Mouse (Mus musculus): ENCODE data around the gene Hmg20a.
A peak's percentile ranks its signal among the peaks of the same experiment; 100 is the strongest.
"Not testable (repeated sequence)": the region's sequence is repeated elsewhere in the genome, so short reads cannot be mapped to it uniquely, and the experiment has no call there.

Gene Hmg20a

GRCm38 (mm10) chr9:56417948-56418737 is at the start of gene Hmg20a, which contains the start of gene Peak1:
Gene Hmg20a (plus strand): TSS chr9:56418609.
Gene Peak1 (minus strand): TSS chr9:56418067.
- DNase-seq (ENCODE audit: low read depth, low spot score), result peak; percentile 100

- DNase-seq (ENCODE audit: low read depth, low spot score), result peak; percentile 37
Measured at GRCm38 (mm10) chr9:56368814-56369213, 49.6 kb upstream of the Hmg20a start.

GRCm38 (mm10) chr9:56370710-56371109 is 47.7 kb upstream of the Hmg20a start:
- DNase-seq (ENCODE audit: low read depth, low spot score), result no peak

- no peak for DNase-seq (ENCODE audit: low read depth, low spot score)
Measured at GRCm38 (mm10) chr9:56374401-56374800, 44.0 kb upstream of the Hmg20a start.

- no peak for DNase-seq (ENCODE audit: low read depth, low spot score)
Measured at GRCm38 (mm10) chr9:56382786-56383185, 35.6 kb upstream of the Hmg20a start.

GRCm38 (mm10) chr9:56392857-56393256 is 25.6 kb upstream of the Hmg20a start:
- DNase-seq (ENCODE audit: low read depth, low spot score), result no peak

- no peak for DNase-seq (ENCODE audit: low read depth, low spot score)
Measured at GRCm38 (mm10) chr9:56396306-56396705, 22.1 kb upstream of the Hmg20a start.

DNA sequence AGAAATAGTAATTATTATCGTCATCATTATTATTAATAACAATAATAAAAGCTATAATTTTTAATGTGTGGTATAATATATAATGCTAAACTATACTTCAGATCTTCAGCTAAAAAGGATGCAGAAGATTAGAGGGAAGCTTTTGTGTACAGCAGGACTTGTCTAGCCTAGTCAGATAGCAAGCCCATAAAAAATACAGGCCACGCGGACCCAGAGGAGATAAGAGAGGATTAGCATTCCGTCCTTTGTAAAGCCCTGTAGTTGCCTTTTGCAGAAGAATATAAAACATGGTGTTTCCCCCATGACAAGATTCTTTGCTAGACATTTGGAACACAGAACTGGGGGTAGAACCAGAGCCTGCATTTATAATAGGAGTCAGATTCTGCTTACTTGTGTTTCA is 13.8 kb upstream of the Hmg20a start:
- no peak for DNase-seq (ENCODE audit: low read depth, low spot score)

GRCm38 (mm10) chr9:56409928-56410327 is 8.5 kb upstream of the Hmg20a start:
- DNase-seq (ENCODE audit: low read depth, low spot score), result no peak

- DNase-seq (ENCODE audit: low read depth, low spot score), result no peak
Measured at GRCm38 (mm10) chr9:56412716-56413115, 5.7 kb upstream of the Hmg20a start.

DNA sequence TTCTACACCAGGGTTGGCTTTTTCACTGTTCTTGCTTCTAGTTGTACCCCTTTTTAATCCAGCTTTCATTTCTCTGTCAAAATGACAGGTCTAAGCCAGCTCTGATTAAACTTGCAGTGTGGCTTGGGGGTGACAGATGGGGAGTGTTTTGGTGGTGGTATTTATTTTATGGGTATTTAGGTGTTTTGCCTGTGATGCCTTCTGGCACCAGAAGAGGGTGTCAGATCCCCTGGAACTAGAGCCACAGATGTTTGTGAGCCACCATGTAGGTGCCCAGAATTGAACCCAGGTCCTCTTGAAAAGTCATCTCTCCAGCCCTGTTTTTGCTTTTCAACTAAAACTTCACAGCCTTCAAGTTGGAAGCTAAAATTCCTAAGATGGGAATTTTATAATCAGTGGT is 4.1 kb upstream of the Hmg20a start:
- peak; percentile 54 for DNase-seq (ENCODE audit: low read depth, low spot score)

DNA sequence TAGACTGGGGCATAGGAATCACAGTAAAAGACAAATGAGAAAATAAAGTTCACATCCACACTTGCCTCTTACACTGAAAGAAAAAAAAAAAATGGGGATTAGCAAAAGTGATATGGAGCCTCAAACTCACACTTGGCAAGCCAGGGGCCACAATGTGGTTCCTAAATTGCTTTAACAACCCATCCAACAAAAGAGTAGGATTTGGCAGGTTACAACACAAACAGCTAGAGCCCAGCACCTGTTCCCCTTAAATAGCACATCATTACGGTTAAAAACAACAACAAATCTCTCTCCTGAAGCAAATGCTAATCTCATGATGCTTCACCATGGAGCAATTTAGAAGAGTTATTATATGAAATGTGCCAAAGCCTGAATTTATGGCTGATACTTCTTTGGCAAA is 3.0 kb upstream of the Hmg20a start:
- no peak for DNase-seq (ENCODE audit: low read depth, low spot score)

DNA sequence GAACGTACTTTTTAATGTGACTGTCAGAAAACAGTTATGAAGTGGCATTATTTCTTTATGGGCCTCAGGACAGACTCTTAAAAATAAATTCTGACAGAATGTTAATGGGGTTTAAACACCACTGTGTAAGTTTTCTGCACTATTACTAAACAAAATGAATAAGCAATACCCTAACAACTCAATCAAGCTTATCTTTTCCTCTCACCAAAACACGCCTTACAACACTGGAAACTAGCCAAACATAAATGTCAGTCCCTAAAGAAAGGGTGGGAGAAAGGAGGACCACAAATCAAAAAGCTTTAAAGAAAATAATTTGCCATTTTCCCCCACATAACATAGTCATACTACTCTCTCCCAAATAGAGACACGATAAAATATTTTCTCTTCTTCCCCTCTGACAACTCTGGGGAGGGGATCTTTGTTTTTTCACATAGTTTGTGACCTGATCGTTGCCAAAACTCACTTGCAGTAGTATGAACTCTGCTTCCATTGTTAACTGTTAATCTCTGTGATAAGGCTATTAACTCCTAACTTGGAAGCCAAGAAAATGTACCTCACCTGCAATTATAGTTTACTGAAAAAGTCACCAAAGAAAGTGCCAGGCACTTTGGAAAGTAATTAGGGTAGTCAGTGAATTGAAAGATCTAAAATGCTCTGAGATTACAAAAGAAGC is 2.3 kb upstream of the Hmg20a start:
- no peak for DNase-seq (ENCODE audit: low read depth, low spot score)

DNA sequence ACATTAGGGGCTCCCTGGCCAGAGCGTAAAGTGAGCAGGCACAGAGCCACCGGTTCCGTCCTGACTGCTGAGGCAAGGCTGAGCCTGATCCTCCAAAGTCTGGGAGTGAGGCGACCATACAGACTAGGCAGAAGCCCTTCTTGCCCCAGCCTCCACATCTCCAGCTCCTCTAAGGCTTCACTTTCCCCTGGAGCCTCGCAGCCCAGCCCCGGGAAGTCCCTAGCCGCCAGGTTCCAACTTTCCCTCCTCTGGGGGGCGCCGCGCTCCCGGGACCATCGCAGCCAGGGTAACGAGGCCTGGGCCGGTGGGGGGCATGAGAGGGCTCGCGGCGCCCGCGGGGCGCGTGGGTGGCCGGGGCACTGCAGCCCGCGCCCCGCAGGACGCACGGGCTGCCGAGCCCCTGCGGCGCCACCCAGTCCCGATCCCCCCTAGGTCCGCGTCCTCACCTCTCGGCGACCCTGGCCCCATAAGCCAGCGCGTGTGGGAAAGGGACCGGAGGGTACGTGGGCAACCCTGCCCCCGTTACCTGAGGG is 928 bp upstream of the Hmg20a start:
- DNase-seq (ENCODE audit: low read depth, low spot score), result peak; percentile 84

GRCm38 (mm10) chr9:56418738-56419239 is 380 bp downstream of the Hmg20a start:
- no peak for DNase-seq (ENCODE audit: low read depth, low spot score)

DNA sequence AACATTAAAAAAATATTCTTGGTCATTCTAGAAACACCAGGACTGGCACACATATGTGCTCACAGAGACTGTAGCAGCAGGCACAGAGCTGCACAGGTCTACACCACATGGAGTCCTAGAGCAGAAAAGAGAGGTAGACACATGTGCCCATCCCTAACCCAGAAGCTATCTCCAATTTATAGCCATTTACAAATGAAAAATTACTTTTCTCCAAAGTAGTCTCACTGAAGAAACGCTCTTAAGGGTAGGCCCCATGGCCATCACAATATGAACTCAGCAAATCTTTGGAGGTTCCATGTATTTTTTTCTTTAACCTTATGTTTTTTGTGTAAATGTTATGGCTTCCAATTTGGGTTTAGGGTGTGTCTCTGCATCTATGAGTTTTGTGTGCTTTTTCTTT is 1.8 kb downstream of the Hmg20a start:
- no peak for DNase-seq (ENCODE audit: low read depth, low spot score)

DNA sequence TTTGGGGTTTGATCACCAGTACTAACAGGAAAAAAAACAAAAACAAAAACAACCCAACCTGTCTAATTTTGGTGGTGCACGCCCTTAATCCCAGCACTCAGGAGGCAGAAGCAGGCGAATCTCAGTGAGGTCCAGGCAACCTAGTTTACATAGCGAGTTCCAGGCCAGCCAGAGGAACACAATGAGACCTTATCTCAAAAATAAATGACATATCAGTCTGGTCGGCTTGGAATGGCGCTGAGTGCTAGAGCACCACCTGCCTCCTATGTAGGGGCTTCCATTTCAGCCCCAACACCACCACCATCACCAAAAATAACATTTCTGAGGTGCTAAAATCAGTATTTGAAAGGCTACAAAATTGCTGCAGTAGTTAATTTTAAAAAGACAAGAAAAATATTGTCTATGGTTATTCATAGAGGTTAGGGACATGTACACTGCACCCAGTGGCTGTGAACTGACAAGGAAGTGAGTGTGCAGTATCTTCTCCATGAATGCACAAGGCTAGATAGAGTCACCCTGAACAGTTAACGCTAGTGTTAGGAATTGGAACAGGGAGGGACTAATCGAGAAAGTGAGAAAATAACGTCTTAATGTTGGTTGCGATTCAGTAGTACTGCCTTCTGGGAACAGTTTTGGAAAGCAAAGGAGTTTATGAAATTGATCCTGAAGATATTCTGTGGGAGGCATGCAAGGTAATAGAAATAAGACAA is 2.6 kb downstream of the Hmg20a start:
- no peak for DNase-seq (ENCODE audit: low read depth, low spot score)

DNA sequence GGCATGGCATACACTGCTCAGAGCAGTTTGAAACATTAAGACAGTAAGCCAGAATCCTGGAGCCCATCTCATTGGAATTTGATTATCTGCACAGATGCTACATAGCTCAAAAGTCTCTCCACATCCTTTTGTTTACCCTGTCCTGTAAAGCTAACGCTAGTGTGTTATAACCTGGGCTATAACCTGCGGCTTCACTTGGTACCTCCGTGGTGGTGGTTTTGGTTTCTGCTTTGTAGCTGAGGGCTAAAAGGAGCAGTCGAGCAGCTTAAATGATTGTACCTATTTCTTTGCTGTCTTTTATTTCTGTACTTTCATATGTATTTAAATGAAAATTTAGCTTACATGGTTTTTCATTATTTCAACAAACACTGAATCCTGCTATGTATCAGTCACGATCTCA is 3.6 kb downstream of the Hmg20a start:
- no peak for DNase-seq (ENCODE audit: low read depth, low spot score)

DNA sequence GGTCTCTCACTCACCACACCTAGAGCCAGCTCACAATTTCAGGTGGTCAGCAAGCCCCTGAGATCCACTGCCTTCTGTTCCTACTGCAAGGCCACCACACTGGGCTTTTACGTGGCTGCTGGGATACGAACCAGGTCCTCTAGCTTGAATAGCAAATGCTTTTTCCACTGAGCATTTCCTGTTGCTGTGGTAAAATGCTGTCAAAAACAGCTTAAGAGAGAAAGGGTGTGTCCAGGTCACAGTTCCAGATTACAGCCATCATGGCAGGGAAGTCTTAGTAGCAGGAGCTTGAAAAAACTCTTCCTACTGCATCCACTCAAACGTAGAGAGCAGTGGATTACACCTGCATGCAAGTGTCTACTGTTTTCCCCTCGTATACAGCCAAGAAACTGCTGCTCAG is 6.5 kb downstream of the Hmg20a start:
- no peak for DNase-seq (ENCODE audit: low read depth, low spot score)

GRCm38 (mm10) chr9:56435821-56436526 is 17.6 kb downstream of the Hmg20a start:
- DNase-seq (ENCODE audit: low read depth, low spot score), result no peak

GRCm38 (mm10) chr9:56437300-56437892 is 19.0 kb downstream of the Hmg20a start:
- not testable (repeated sequence) for DNase-seq (ENCODE audit: low read depth, low spot score)

Measured in ZHBTc4 (cell line).